Mouse (Mus musculus): ENCODE data around the gene Tmem91. TPM values are rescaled to one million over a fixed set of nuclear protein-coding genes. Genes with fewer than 3 reads are reported as not detected.

Gene Tmem91
- polyA plus RNA-seq, 1 experiment, result 2.9 TPM

GRCm38 (mm10) chr7:25644136-25644535 is 30.8 kb downstream of the Tmem91 start:
- Histone ChIP-seq H3K27me3 (ENCODE audit: control insufficient read depth, insufficient read depth, low read length) (no peaks in the 10 kb centered on the region), H3K36me3 (ENCODE audit: control insufficient read depth, insufficient read depth, low read length) (no peaks in the 10 kb centered on the region), H3K27ac (ENCODE audit: control insufficient read depth, insufficient read depth, low read length) (no peak overlapping the region), H3K4me1 (replicated peaks; ENCODE audit: control insufficient read depth, insufficient read depth, low read length) (peaks cover 53% of the 10 kb centered on the region), H3K4me3 (ENCODE audit: control insufficient read depth, insufficient read depth, low read length) (no peak overlapping the region)
- DNase-seq, result peak; percentile 35
- 13% methylated on average over 10 of the region's 10 CpGs for WGBS
- TF ChIP-seq POLR2A (IDR thresholded peaks at IDR 0.05; ENCODE audit: control insufficient read depth, extremely low read depth, insufficient read depth, low read length, poor library complexity) (no peak), CTCF (IDR thresholded peaks at IDR 0.05; ENCODE audit: borderline replicate concordance, control insufficient read depth, extremely low read depth, insufficient read depth, low read length, poor library complexity) (no peak)

- no peak overlapping the region for H3K4me3 ChIP-seq (ENCODE audit: control insufficient read depth, insufficient read depth, low read length)
- no peak for TF ChIP-seq POLR2A (IDR thresholded peaks at IDR 0.05; ENCODE audit: control insufficient read depth, extremely low read depth, insufficient read depth, low read length, poor library complexity)
- no peak for TF ChIP-seq CTCF (IDR thresholded peaks at IDR 0.05; ENCODE audit: borderline replicate concordance, control insufficient read depth, extremely low read depth, insufficient read depth, low read length, poor library complexity)
- no peaks in the 10 kb centered on the region for H3K36me3 ChIP-seq (ENCODE audit: control insufficient read depth, insufficient read depth, low read length)
- WGBS, result 97% methylated on average over 4 of the region's 4 CpGs
- peaks cover 27% of the 10 kb centered on the region for H3K4me1 ChIP-seq (replicated peaks; ENCODE audit: control insufficient read depth, insufficient read depth, low read length)
- no peak overlapping the region for H3K27ac ChIP-seq (ENCODE audit: control insufficient read depth, insufficient read depth, low read length)
- no peak for DNase-seq
- H3K27me3 ChIP-seq (ENCODE audit: control insufficient read depth, insufficient read depth, low read length), result no peaks in the 10 kb centered on the region
These were observed 35.2 kb downstream of the Tmem91 start for GRCm38 (mm10) chr7:25639754-25640153.

GRCm38 (mm10) chr7:25637099-25637498 is 37.9 kb downstream of the Tmem91 start:
- DNase-seq, result no peak
- TF ChIP-seq POLR2A (IDR thresholded peaks at IDR 0.05; ENCODE audit: control insufficient read depth, extremely low read depth, insufficient read depth, low read length, poor library complexity) (no peak), CTCF (IDR thresholded peaks at IDR 0.05; ENCODE audit: borderline replicate concordance, control insufficient read depth, extremely low read depth, insufficient read depth, low read length, poor library complexity) (no peak)
- H3K36me3 ChIP-seq (ENCODE audit: control insufficient read depth, insufficient read depth, low read length), result no peaks in the 10 kb centered on the region
- H3K27me3 ChIP-seq (ENCODE audit: control insufficient read depth, insufficient read depth, low read length), result no peaks in the 10 kb centered on the region
- no peak overlapping the region for H3K27ac ChIP-seq (ENCODE audit: control insufficient read depth, insufficient read depth, low read length)
- peaks cover 20% of the 10 kb centered on the region for H3K4me1 ChIP-seq (replicated peaks; ENCODE audit: control insufficient read depth, insufficient read depth, low read length)
- WGBS, result 96% methylated on average over 5 of the region's 5 CpGs
- no peak overlapping the region for H3K4me3 ChIP-seq (ENCODE audit: control insufficient read depth, insufficient read depth, low read length)

- WGBS, result 7% methylated on average over 3 of the region's 3 CpGs
- H3K27me3 ChIP-seq (ENCODE audit: control insufficient read depth, insufficient read depth, low read length), result no peaks in the 10 kb centered on the region
- no peaks in the 10 kb centered on the region for H3K36me3 ChIP-seq (ENCODE audit: control insufficient read depth, insufficient read depth, low read length)
- no peak overlapping the region for H3K27ac ChIP-seq (ENCODE audit: control insufficient read depth, insufficient read depth, low read length)
- peak; percentile 39 for DNase-seq
- H3K4me1 ChIP-seq (replicated peaks; ENCODE audit: control insufficient read depth, insufficient read depth, low read length), result peaks cover 20% of the 10 kb centered on the region
- H3K4me3 ChIP-seq (ENCODE audit: control insufficient read depth, insufficient read depth, low read length), result no peak overlapping the region
- 0 out of 2 replicates have a peak, but pooled peaks have one; percentile 22 for TF ChIP-seq CTCF (IDR thresholded peaks at IDR 0.05; ENCODE audit: borderline replicate concordance, control insufficient read depth, extremely low read depth, insufficient read depth, low read length, poor library complexity)
- no peak for TF ChIP-seq POLR2A (IDR thresholded peaks at IDR 0.05; ENCODE audit: control insufficient read depth, extremely low read depth, insufficient read depth, low read length, poor library complexity)
These were observed 38.6 kb downstream of the Tmem91 start for GRCm38 (mm10) chr7:25636373-25636772.

DNA sequence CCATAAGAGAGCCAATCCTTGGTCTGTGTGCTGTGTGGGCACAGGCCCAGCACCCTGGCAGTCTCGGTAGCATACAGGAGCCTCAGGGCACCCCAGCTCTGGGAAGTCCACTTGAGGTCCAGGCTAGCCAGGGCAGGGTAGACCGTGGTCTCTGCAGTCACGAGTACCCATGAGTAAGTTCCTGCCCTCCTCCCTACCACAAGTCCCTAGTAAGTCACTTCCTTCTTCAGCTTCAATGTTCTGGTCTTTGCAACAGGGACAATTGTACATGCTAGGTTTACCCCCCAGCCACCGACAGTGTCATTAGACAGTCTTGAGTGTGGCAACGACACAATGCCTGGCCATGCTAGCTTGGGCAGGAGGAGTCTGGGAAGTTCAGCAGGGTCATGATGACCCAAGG is 42.3 kb downstream of the Tmem91 start:
- Histone ChIP-seq H3K36me3 (ENCODE audit: control insufficient read depth, insufficient read depth, low read length) (no peaks in the 10 kb centered on the region), H3K27me3 (ENCODE audit: control insufficient read depth, insufficient read depth, low read length) (no peaks in the 10 kb centered on the region), H3K4me1 (replicated peaks; ENCODE audit: control insufficient read depth, insufficient read depth, low read length) (peaks cover 37% of the 10 kb centered on the region), H3K4me3 (ENCODE audit: control insufficient read depth, insufficient read depth, low read length) (no peak overlapping the region), H3K27ac (ENCODE audit: control insufficient read depth, insufficient read depth, low read length) (no peak overlapping the region)
- TF ChIP-seq POLR2A (IDR thresholded peaks at IDR 0.05; ENCODE audit: control insufficient read depth, extremely low read depth, insufficient read depth, low read length, poor library complexity) (no peak), CTCF (IDR thresholded peaks at IDR 0.05; ENCODE audit: borderline replicate concordance, control insufficient read depth, extremely low read depth, insufficient read depth, low read length, poor library complexity) (no peak)
- DNase-seq, result no peak
- 32% methylated on average over 5 of the region's 5 CpGs for WGBS

- no peak for DNase-seq
- Histone ChIP-seq H3K4me1 (replicated peaks; ENCODE audit: control insufficient read depth, insufficient read depth, low read length) (peaks cover 30% of the 10 kb centered on the region), H3K4me3 (ENCODE audit: control insufficient read depth, insufficient read depth, low read length) (peak overlapping the region; percentile 52), H3K27me3 (ENCODE audit: control insufficient read depth, insufficient read depth, low read length) (no peaks in the 10 kb centered on the region), H3K36me3 (ENCODE audit: control insufficient read depth, insufficient read depth, low read length) (no peaks in the 10 kb centered on the region), H3K27ac (ENCODE audit: control insufficient read depth, insufficient read depth, low read length) (no peak overlapping the region)
- WGBS, result 87% methylated on average over 8 of the region's 8 CpGs
- TF ChIP-seq POLR2A (IDR thresholded peaks at IDR 0.05; ENCODE audit: control insufficient read depth, extremely low read depth, insufficient read depth, low read length, poor library complexity) (no peak), CTCF (IDR thresholded peaks at IDR 0.05; ENCODE audit: borderline replicate concordance, control insufficient read depth, extremely low read depth, insufficient read depth, low read length, poor library complexity) (no peak)
These were observed 46.7 kb downstream of the Tmem91 start for GRCm38 (mm10) chr7:25628323-25628620.
